Mouse (Mus musculus): ENCODE measurements around the gene Pkn1.

The Pkn1 gene

GRCm38 (mm10) chr8:83698661-83699453 lies at the start of gene Pkn1:
Gene Pkn1 (minus strand): TSS chr8:83699179.
- DNase-seq (ENCODE audit: inconsistent ontology term), result peak; percentile 88

GRCm38 (mm10) chr8:83748708-83749107 lies 49.7 kb upstream of the Pkn1 start:
- DNase-seq (ENCODE audit: inconsistent ontology term), result no peak

- DNase-seq (ENCODE audit: inconsistent ontology term), result peak; percentile 42
These were observed 48.8 kb upstream of the Pkn1 start for GRCm38 (mm10) chr8:83747661-83748346.

GRCm38 (mm10) chr8:83744070-83744469 lies 45.1 kb upstream of the Pkn1 start:
- no peak for DNase-seq (ENCODE audit: inconsistent ontology term)

GRCm38 (mm10) chr8:83742968-83743367 lies 44.0 kb upstream of the Pkn1 start:
- no peak for DNase-seq (ENCODE audit: inconsistent ontology term)

- no peak for DNase-seq (ENCODE audit: inconsistent ontology term)
These were observed 43.1 kb upstream of the Pkn1 start for GRCm38 (mm10) chr8:83741849-83742655.

GRCm38 (mm10) chr8:83740976-83741741 lies 42.2 kb upstream of the Pkn1 start, which contains the start of gene Adgre5:
Gene Adgre5 (minus strand): TSS chr8:83741326.
- DNase-seq (ENCODE audit: inconsistent ontology term), result peak; percentile 84

- DNase-seq (ENCODE audit: inconsistent ontology term), result no peak
These were observed 41.6 kb upstream of the Pkn1 start for GRCm38 (mm10) chr8:83740586-83740975.

- peak; percentile 77 for DNase-seq (ENCODE audit: inconsistent ontology term)
These were observed 40.9 kb upstream of the Pkn1 start for GRCm38 (mm10) chr8:83739711-83740468.

- no peak for DNase-seq (ENCODE audit: inconsistent ontology term)
These were observed 40.2 kb upstream of the Pkn1 start for GRCm38 (mm10) chr8:83738949-83739710.

GRCm38 (mm10) chr8:83737852-83738562 lies 39.0 kb upstream of the Pkn1 start:
- peak; percentile 89 for DNase-seq (ENCODE audit: inconsistent ontology term)

GRCm38 (mm10) chr8:83737346-83737745 lies 38.4 kb upstream of the Pkn1 start:
- no peak for DNase-seq (ENCODE audit: inconsistent ontology term)

GRCm38 (mm10) chr8:83736681-83737080 lies 37.7 kb upstream of the Pkn1 start:
- DNase-seq (ENCODE audit: inconsistent ontology term), result no peak

GRCm38 (mm10) chr8:83732919-83733318 lies 33.9 kb upstream of the Pkn1 start:
- DNase-seq (ENCODE audit: inconsistent ontology term), result no peak

- DNase-seq (ENCODE audit: inconsistent ontology term), result no peak
These were observed 32.9 kb upstream of the Pkn1 start for GRCm38 (mm10) chr8:83731906-83732305.

GRCm38 (mm10) chr8:83729009-83729807 lies 30.2 kb upstream of the Pkn1 start:
- DNase-seq (ENCODE audit: inconsistent ontology term), result no peak

- DNase-seq (ENCODE audit: inconsistent ontology term), result no peak
These were observed 26.6 kb upstream of the Pkn1 start for GRCm38 (mm10) chr8:83725521-83726102.

Data from Muller cell, postnatal 12 days (primary cell).